Mouse (Mus musculus) fat pad, adult 2 months (tissue): ENCODE results near the gene Numbl.
"Not testable (repeated sequence)": the region's sequence is repeated elsewhere in the genome, so short reads cannot be mapped to it uniquely, and the experiment has no call there.

Source experiments
- DNase-seq: peaks from one replicate; pipeline ENCODE4 v3.0.0-alpha.2; 2011; ENCODE audit warnings: low read depth, low spot score; ENCODE audit errors: extremely low read depth

The Numbl gene

DNA sequence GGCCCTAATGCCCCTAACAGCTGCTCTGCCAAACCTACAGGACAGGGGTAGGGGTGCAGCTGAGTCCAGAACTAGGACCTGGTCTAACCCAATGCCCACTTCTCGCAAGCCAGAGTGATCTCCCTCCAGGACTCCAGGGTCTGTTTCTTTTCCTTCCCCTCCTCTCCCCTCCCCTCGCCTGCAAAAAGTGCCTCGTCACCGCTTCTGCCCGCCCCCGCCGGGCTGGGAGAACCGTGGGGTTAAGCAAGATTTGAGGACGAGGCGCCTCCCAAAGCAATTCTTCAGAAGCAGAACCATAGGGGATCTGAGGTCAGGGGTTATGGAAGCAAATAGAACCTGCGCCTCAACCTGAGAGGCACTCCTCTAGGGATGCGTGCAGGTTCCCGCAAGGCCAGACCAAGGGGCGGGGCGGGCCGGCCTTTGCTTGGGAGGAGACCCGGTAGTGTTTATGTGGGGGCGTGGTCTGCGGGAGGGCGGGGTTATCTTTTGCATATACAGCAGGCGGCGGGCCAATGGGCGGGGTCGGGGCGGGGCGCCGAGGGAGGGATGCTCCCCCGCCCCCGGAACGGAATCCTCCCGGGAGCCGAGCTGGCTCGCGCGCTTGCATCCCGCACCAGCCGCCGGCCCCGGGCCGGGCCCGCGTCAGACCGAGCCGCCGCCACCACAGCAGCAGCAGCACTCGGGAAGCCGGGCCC is at the start of gene Numbl:
Gene Numbl (plus strand): TSS at position 229 of the 695 bp plus-strand sequence.
- DNase-seq: no peak

DNA sequence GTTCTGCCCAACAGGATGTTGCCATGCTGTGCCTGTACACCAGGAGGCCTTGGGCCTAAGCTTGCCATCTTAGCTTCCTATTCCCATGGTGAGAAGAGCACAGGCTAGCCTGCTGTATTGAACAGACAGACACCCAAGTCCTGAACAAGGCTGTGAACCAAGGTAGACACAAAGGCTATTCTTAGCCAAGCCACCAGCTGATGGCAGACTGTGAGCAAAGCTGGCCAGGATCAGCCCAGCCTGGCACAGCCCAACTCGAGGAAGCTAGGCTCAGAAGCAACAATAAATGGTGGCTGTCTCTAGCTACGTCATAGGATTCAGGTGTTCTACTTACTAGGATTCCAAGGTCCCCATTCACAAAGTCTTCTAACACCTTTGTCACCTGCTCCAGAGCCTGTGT is 45.6 kb upstream of the Numbl start:
- no peak for DNase-seq

DNA sequence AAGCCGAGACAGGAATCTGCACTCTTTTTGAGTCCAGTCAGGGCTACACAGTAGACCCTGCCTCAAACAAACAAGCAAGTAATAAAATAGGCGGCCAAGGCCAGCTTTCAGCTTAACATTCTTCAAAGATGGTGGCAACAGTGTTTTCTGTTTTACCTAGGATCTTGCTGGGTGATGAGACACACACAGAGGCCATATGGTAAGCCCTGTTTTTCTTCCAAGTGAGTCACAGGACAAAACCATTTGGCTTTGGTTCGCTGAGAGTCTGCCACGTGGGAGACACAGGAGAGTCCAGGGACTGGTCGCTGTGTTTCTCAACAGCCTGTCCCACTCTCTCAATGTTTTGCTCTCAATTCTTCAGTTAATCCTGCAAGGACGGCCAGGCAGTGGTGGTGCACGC is 39.6 kb upstream of the Numbl start:
- DNase-seq: no peak

DNA sequence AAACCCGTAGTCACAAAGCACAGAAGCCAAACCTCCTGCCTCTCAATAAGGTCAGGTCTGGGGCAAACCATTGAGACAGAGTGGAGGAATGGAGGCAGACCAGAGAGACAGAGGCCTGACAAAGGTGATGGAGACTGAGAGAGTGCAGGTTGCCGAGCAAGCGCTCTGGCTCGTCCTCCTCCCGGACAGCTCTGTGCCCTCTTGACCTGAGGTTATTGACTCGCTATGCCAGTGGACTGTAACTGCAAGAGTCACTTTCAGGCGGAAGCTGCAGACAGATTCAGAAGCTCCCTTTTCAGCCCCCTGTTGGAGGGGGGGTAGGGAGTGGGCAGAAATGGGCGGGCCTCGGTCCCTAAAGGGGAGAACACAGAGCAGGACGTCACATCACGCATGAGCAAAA is 38.3 kb upstream of the Numbl start:
- no peak for DNase-seq

DNA sequence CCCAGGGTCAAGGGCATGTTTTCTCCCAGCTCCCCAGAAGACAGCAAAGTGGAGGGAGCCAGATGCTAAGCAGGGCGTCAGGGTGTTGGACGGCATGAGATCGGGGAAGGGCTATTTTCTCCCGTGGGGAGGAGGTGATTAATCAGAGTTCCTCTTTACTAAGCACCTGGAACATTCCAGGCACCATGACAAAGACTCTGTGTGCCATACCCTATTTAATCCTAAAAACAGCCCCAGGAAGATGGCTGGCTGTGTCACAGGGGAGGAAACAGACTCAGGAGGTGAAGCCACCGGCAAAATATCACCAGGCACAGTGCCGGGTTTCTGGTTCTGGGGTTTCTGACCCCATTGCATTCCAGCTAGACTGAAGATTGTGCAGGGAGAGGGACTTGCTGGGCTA is 36.3 kb upstream of the Numbl start:
- peak; percentile 74 for DNase-seq

DNA sequence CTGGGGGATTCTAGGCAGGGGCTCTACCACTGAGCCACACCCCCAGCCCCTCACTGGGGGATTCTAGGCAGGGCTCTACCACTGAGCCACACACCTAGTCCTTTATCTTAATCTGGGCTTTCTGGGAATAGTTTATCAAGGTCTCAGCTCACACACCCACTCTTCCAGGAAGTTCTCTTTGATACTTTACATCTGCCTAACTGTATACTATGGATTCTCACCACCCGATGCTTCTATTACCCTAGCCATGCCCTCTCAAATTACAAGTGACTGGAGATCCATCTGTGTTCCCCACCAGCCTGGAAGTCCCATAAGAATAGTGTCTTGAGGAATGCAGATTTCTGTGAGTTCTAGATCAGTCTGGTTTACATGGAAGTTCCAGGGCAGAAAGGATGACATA is 35.7 kb upstream of the Numbl start:
- no peak for DNase-seq

DNA sequence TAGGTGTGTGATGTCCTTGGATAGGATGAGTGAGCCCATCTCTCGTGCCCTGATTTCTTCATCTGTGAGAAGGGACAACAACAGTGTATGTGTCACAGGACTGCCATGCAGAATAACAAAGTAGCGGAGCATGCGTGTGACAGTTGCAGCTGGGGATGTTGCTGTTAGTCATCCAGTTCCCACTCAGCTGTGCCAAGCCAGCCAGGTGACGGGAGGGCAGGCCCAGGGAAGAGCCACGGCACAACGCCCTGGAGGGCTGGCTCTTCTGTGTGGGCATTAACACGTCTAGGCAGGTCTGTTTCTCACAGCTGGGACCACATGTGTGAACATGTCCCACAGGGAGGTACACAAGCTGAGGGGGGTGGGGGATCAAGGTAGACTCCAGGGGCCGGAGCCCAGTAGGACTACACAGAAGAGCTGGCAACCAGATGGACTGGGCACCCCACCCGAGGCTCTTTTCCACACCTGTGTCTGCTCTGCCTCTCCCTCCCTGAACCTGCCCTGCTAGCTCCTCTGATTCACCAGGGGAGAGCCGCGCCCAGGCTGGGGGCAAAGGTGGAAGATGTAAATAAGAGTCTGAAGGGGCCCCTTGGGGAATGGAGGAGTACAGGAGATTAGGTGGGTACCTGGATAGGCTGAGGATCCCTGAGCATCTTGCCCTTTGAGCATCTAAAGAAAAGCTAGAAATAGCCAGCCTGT is 33.2 kb upstream of the Numbl start:
- DNase-seq: peak; percentile 84

DNA sequence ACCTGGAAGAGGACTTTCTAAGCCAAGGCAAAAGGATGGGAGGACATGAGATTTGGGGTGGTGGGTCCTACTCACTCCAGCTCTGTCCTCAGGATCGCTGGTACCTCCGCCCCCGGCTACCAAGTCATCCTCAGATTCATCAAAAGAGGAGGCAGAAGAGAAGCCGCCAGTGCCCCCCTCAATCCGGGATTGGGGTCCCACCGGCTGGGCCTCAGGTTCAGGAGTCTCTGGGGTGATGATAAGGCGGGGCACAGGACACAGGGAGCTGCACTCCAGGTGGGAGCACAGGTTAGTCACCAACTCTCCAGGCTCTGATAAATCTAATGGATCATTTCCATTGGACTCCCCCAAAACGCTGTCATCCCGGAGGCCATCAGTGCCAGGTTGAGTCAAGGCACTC is 31.0 kb upstream of the Numbl start:
- no peak for DNase-seq

DNA sequence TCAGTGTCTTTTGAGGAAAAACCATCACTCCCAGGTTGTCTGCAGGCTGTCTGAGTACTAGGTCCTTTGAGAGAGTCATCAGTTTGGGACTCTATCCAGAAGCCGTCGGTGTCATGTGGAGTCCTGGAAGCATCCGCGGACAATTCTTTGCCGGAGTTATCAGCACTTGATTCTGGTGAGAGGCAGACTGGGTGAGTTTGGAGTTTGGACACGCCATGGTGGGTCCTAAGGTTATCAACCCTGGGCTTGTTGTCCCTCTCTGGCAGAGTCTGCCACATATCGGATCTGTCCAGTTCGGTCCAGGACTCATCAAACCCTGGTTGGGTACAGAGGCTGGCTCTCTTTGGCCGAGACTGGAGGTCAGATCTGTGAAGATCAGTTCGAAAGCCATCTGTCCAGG is 30.6 kb upstream of the Numbl start:
- DNase-seq: no peak

DNA sequence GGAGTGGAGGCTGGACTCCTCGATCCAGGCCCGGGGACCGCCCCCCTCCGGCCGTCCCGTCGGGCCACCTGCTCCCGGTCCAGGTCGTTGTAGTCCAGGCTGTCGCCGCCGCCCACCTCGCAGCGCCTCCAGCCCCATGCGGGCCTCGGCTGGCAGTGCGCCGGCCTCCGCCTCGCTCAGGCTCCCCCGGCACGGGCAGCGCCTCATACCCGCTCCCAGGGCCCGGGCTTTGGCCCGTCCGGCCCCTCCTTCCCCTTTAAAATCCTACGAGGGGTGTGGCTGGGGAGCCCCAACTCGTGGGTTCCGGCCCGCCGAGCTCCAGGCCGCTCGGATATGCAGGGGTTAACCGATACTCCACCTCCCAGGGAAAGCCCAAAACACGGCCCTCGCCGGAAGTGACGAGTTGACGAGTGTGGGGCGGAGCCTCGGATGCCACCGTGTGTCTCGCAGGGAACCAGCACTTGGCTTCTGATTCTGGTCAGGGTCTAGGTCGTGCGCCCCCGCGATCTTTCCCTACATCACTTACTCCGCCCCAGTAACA is 29.9 kb upstream of the Numbl start, which contains the start of gene Itpkc:
Gene Itpkc (minus strand): TSS at position 381 of the 541 bp plus-strand sequence.
- DNase-seq: peak; percentile 54

DNA sequence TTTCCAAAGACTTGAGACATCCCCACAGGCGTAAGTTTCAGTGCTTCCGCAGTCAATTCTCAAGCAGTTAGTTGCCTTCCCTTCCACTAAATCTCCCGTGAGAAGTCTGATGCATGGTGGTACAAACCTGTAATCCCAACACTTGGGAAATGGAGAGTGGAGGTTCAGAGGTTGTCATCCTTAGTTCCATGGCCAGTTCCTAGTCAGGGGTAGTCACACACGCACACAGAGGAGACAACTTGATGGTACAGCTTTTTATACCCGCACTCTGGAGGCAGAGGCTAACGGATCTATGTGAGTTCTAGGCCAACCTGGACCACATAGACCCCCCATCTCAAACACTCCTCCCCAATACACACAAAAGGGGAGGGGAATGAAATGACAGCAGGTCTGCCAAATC is 29.4 kb upstream of the Numbl start:
- no peak for DNase-seq

DNA sequence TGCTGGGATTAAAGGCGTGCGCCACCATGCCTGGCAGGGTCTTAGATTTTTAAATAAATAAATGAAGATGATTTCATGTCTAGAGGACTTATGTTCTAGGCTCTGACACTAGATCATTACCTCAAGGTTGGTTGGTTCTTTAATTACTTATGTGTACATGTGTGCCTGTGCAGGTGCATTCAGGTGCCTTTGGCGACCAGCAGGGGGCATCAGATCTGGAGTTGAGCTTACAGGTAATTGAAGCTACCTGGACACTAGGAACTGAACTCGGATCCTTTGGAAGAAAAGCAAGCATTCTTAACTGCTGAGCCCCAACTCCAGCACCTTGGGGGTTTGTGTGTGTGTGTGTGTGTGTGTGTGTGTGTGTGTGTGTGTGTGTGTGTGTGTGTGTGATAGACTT is 27.5 kb upstream of the Numbl start:
- no peak for DNase-seq

DNA sequence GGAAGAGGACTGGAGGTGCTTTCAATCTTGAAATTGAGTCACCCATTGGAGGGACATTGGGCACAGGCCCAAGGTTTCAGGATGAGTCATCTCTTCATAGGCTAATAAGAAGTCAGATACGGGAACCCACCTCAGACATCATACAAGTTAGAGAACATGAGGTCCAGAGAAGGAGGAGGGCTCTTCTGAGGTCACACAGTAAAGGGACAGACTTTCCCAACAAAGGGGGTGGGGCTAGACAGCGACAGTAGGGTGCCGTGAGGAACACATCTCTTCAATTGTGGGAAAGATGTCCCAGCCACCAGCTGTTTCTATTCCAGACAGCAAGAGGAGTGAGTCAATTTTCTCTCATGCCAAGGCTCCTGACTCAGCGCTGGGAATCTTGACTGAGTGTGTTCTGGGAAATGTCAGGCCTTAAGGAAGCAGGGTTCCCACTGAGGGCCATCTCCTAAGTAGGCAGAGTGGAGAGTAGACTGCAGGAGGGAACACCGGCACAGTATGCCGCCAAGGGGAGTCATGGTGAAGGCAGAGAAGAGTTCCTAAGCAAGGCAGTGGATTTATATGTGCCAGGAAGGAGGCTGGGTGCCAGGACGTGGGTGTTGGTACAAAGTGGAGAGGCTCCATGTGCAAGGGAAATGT is 26.4 kb upstream of the Numbl start:
- DNase-seq: peak; percentile 69

DNA sequence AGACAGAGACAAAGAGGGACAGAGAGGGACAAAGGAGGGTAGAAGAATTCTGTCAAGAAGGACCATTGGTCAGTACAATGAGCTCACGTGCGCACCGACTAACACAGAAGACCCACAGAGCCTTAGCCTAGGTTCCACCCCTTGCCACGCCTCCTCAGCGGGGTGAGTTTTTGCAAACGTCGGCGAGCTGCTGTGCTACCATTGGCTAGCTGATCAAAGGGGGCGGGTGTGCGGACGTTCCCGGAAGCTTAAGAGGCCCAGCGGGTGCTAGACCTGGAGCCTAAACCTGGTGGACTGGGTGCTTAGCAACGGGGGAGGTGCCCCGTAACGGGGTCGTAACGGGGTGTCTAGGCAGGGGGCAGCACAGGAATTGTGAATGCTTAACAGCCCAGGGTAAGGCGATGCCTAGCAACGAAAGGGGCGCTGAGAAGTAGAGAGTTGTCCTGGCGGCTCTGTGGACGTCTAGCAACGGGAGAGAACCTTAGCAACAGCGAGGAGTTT is 25.4 kb upstream of the Numbl start, which contains the start of gene Coq8b:
Gene Coq8b (plus strand): TSS at position 243 of the 501 bp plus-strand sequence.
- DNase-seq: peak; percentile 74

DNA sequence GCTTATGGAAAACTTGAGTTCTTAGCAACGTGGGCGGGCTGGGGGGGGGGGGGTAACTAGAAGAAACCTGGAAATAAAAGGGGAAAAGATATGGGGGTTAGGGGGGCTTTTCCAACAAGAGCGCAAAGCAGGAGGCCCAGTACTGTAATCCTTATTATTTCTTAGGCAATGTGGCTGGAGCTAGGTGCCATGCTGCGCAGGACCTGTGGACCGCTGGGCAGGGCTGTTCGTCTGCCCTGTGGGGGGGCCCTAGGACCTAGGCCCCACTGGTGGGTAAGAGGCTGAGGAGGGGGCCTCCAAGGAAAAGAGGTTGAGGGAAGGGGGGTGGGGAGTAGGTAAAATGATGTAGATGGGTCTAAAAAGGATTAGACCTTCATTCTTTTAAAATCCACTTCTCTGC is 24.9 kb upstream of the Numbl start:
- no peak for DNase-seq

DNA sequence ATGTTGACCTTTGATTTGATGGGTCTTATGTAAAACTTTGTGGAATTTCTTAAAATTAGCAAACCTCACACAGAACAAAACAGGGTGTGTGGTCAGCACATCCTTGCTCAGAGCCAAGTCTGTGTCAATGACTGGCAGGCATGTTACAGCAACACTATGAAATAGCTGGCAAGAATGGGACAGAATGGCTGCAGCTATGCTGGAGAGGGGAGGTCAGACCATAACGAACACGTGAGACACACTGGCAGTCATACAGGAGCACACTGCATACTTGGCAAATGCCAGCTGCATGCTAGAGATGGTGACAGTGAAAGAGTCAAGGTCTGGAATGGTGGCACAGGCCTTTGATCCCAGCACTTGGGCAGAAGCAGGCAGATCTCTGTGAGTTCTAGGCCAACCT is 22.5 kb upstream of the Numbl start:
- DNase-seq: no peak

DNA sequence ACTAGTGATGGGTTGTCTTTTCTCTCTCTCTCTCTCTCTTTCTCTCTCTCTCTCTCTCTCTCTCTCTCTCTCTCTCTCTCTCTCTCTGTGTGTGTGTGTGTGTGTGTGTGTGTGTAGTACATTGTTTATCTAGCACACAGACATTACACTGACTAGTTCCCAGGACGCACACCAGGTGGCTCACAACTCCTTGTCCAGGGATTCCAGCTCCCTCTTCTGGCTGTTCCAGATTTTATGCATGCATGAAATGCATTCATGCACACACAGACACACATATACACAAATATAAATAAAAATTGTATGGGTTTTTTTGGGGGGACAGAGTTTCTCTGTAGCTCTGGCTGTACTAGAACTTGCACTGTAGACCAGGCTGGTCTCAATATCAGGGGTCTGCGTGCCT is 20.7 kb upstream of the Numbl start:
- no peak for DNase-seq

DNA sequence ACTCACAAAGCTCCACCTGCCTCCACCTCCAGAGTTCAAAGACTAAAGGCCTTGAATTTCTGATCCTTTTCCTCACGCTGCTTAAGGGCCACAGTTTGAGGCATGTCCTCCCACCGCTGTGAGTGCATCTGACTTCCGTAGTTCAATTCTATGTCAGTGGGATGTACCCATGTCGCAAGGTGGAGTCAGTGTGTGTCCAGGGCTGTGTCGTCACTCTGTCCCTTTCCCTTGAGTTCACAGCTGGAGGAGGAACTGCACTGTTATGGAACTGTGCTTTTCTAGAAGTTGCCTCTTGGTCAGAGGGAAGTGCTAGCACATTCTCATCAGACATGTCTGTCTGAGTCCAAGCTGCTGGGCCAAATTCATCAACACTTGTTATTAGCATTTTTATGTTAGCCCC is 19.7 kb upstream of the Numbl start:
- DNase-seq: no peak

DNA sequence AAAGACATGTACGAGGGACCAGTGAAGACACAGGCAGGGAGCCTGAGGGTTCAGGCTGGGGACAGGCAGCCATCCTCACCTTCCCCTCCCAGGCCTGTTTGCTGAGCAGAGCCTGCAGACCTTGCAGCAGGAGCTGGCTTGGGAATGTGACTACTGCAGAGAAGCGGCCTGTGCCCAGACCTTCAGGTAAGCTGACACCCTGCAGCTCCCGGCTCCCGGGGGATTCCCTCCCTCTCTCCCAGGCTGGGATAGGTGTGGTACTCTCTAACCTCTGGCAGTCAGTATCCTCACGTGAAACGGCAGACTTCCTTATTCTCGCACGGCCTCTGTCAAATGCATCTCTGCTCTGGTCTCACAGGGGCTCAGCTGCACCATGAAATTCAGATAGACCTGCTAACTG is 15.0 kb upstream of the Numbl start:
- no peak for DNase-seq

DNA sequence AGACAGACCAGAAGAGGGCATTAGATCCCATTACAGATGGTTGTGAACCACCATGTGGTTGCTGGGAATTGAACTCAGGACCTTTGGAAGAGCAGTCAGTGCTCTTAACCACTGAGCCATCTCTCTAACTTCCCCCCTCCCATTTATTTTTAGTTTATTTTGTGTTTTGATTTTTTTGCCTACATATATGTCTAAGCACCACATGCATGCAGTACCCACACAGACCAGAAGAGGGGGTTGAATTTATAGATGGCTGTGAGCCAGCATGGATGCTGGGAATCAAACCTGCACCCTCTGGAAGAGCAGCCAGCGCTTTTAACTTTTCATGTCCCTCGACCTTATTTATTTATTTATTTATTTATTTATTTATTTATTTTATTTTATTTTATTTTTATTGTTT is 14.1 kb upstream of the Numbl start:
- not testable (repeated sequence) for DNase-seq

DNA sequence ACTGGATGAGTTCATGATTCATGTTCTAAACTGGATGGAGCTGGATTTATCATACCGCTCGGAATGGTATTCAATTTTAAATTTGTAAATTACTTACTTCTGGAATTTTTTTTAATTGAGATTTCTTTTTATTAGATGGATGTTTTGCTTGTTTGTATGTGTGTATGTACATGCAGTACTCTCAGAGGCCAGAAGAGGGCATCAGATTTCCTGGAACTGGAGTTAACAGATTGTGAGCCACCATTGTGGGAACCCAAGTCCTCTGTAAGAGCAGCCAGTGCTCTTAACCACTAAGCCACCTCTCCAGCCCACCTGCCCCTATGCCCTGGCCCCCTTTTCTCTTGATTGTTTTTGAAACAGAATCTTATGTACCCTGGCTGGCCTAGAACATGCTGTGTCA is 9.1 kb upstream of the Numbl start:
- DNase-seq: no peak

DNA sequence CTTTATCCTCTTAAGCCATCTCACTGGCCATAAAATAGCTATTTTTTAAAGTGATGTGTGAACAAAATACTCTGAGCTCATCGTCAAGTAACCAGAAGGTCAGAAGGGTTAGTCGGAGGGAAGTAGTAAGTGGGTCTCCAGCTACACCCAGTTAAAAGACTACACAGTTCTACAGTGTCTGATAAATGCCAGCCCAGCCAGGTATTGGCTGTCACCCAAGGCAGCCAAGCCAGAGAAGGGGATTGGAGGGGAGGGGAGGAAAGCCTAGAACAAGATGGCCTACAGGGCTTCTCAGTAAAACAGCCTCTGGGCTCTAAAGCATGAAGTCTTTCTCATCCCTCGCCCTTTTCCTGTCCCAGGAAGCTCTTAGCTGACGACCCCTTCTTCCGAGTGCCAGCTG is 8.3 kb upstream of the Numbl start:
- DNase-seq: no peak
